Mouse (Mus musculus) kidney, embryonic 14.5 days (tissue): ENCODE measurements around the gene Sh2b1. TPM values are rescaled to one million over a fixed set of nuclear protein-coding genes. Genes with fewer than 3 reads are reported as not detected.

ENCODE experiments used
- ATAC-seq: fragments of 200-750 bp; cut with Nextera tagmentation; 2 replicates; pipeline ENCODE4 v1.8.0; 2017; ENCODE audit warnings: moderate number of reproducible peaks, mild to moderate bottlenecking, moderate TSS enrichment, moderate library complexity; ENCODE audit not compliant: low FRiP score, low TSS enrichment
- H3K27ac ChIP-seq: fragments of 300-500 bp; sonication (generic); 2 replicates; pipeline ENCODE4 v1.5.1; 2014; ENCODE audit warnings: low read depth, mild to moderate bottlenecking, low read length, moderate library complexity, mixed read lengths
- H3K27me3 ChIP-seq: fragments of 300-500 bp; sonication (generic); 2 replicates; pipeline ENCODE4 v1.6.1; 2014; ENCODE audit warnings: mild to moderate bottlenecking, low read length; ENCODE audit not compliant: control insufficient read depth, insufficient read depth
- H3K36me3 ChIP-seq: fragments of 300-500 bp; sonication (generic); 2 replicates; pipeline ENCODE4 v1.6.1; 2014; ENCODE audit warnings: low read length, mixed read lengths; ENCODE audit not compliant: control insufficient read depth, insufficient read depth
- H3K4me1 ChIP-seq: fragments of 300-500 bp; sonication (generic); 2 replicates; pipeline ENCODE4 v1.6.1; 2014; ENCODE audit warnings: low read length, mixed read lengths; ENCODE audit not compliant: control insufficient read depth, insufficient read depth
- H3K4me2 ChIP-seq: fragments of 300-500 bp; sonication (generic); replicated peaks from 2 replicates; pipeline ENCODE4 v1.6.1; 2014; ENCODE audit warnings: low read depth, mild to moderate bottlenecking, low read length
- H3K4me3 ChIP-seq: fragments of 300-500 bp; sonication (generic); 2 replicates; pipeline ENCODE4 v1.5.1; 2014; ENCODE audit warnings: mild to moderate bottlenecking, low read length
- H3K9ac ChIP-seq: fragments of 300-500 bp; sonication (generic); 2 replicates; pipeline ENCODE4 v1.6.1; 2014; ENCODE audit warnings: low read depth, mild to moderate bottlenecking, low read length, moderate library complexity
- H3K9me3 ChIP-seq: fragments of 300-500 bp; sonication (generic); 2 replicates; pipeline ENCODE4 v1.6.1; 2016; ENCODE audit warnings: low read length; ENCODE audit not compliant: control insufficient read depth
- WGBS: fragments of 180-500 bp; shearing (Covaris S2); extraction: QIAGEN DNeasy Blood & Tissue Kit; methylation state at CpG from one replicate; pipeline ENCODE4 v1.1.7; 2014; 5-methylcytosine and 5-hydroxymethylcytosine counted together
- polyA plus RNA-seq: library from polyadenylated mRNA; unstranded; fragments of >200 nt; fragmentation: Nextera tagmentation; extraction: Ambion mirVana; gene quantifications from 2 replicates; pipeline ENCODE4 v1.2.1, GENCODE M21; 2014

The Sh2b1 gene
- polyA plus RNA-seq, 1 experiment from 2014 or later: 47.1 TPM

DNA sequence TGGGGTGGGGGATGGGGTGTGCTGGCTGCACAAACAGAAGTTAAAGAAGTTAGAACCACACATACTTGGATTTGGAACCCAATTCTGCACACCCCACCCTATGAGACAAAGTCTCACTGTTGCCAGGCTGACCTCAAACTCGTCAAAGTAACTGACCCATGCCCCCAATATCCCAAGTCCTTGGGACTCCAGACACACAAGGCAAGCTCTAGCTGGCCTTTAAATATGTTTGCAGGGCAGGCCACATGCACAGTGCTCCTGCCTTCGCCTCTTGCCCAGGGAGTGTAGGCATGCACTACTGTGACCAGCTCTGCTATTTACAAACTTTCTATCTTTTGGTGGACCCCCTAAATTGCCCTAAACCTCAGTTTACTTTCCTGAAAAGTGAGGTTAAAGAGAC, 20.0 kb downstream of the Sh2b1 start:
- no peaks in the 10 kb centered on the region for H3K9me3 ChIP-seq
- H3K27ac ChIP-seq: no peak overlapping the region

GRCm38 (mm10) chr7:126453861-126454260, 21.4 kb downstream of the Sh2b1 start:
- no peaks in the 10 kb centered on the region for H3K9me3 ChIP-seq
- H3K27me3 ChIP-seq: no peaks in the 10 kb centered on the region
- no peak overlapping the region for H3K27ac ChIP-seq
- no peak overlapping the region for H3K4me2 ChIP-seq
- H3K4me1 ChIP-seq: peaks cover 7% of the 10 kb centered on the region
- H3K36me3 ChIP-seq: peaks cover under 1% of the 10 kb centered on the region; the same call in 1 of the 2 replicates
- 37% methylated on average over 7 of the region's 7 CpGs for WGBS
- no peak overlapping the region for H3K4me3 ChIP-seq
- no peak for ATAC-seq
- no peak overlapping the region for H3K9ac ChIP-seq

More for the DNA sequence above, 20.0 kb downstream of the Sh2b1 start:
- WGBS: 70% methylated on average over 2 of the region's 2 CpGs
- no peaks in the 10 kb centered on the region for H3K36me3 ChIP-seq
- no peak overlapping the region for H3K4me2 ChIP-seq
- no peak overlapping the region for H3K4me3 ChIP-seq
- ATAC-seq: no peak
- no peaks in the 10 kb centered on the region for H3K27me3 ChIP-seq
- peaks cover 10% of the 10 kb centered on the region for H3K4me1 ChIP-seq
- H3K9ac ChIP-seq: no peak overlapping the region

- no peak for ATAC-seq
- Histone ChIP-seq H3K9me3 (no peaks in the 10 kb centered on the region), H3K36me3 (peaks cover 9% of the 10 kb centered on the region; the same call in 1 of the 2 replicates), H3K27ac (no peak overlapping the region), H3K9ac (no peak overlapping the region), H3K4me2 (no peak overlapping the region), H3K27me3 (no peaks in the 10 kb centered on the region), H3K4me1 (no peaks in the 10 kb centered on the region), H3K4me3 (no peak overlapping the region)
- 88% methylated on average over 3 of the region's 3 CpGs for WGBS
Observed at GRCm38 (mm10) chr7:126452244-126452643, 23.0 kb downstream of the Sh2b1 start.

DNA sequence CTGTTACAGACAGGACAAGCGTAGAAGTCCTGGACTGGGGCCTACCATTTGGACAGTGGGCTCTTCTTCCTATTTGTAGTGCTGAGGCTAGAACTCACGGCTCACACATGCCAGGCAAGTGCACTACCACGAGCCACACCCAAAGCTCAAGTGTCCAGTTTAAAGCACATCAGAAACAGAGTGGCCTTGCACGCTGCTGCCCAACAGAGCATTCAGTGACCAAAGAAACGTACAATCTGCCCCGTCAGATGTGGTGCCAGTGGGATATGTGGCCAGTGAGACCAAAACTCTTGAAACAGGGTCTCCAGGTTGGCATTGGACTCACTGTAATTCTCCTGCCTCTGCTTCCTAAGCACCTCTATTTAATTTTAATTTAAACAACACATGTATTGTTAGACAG, 24.6 kb downstream of the Sh2b1 start:
- H3K4me1 ChIP-seq: no peaks in the 10 kb centered on the region
- no peaks in the 10 kb centered on the region for H3K9me3 ChIP-seq
- no peak overlapping the region for H3K4me3 ChIP-seq
- no peak overlapping the region for H3K4me2 ChIP-seq
- H3K36me3 ChIP-seq: peaks cover 21% of the 10 kb centered on the region; the same call in 1 of the 2 replicates
- 92% methylated on average over 6 of the region's 6 CpGs for WGBS
- no peak for ATAC-seq
- H3K9ac ChIP-seq: no peak overlapping the region
- H3K27me3 ChIP-seq: no peaks in the 10 kb centered on the region
- H3K27ac ChIP-seq: no peak overlapping the region

GRCm38 (mm10) chr7:126449991-126450390, 25.2 kb downstream of the Sh2b1 start:
- Histone ChIP-seq H3K36me3 (peaks cover 27% of the 10 kb centered on the region; the same call in 1 of the 2 replicates), H3K27ac (no peak overlapping the region), H3K4me1 (no peaks in the 10 kb centered on the region), H3K27me3 (no peaks in the 10 kb centered on the region), H3K4me2 (no peak overlapping the region), H3K9ac (no peak overlapping the region), H3K9me3 (no peaks in the 10 kb centered on the region), H3K4me3 (no peak overlapping the region)
- no peak for ATAC-seq
- WGBS: 92% methylated on average over 18 of the region's 18 CpGs

DNA sequence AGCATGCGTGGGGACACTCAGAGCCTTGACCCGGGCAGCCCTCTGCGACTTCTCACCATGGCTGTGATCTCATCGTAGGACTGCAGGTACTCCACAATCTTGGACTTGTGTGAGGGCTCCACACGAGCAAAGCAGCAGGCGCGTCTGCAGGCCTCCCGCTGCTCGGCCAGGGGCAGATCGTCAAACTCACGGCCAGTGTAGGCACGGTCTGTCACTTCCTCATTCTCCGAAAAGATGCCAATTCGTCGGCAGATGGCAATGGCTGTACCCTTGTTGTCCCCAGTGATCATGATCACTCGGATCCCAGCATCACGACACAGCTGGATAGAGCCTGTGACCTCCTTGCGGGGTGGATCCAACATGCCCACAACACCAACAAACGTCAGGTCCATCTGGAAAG, 26.7 kb downstream of the Sh2b1 start:
- Histone ChIP-seq H3K4me3 (no peak overlapping the region), H3K27me3 (no peaks in the 10 kb centered on the region), H3K9ac (no peak overlapping the region), H3K9me3 (no peaks in the 10 kb centered on the region), H3K27ac (no peak overlapping the region), H3K36me3 (peaks cover 37% of the 10 kb centered on the region), H3K4me2 (no peak overlapping the region), H3K4me1 (no peaks in the 10 kb centered on the region)
- 91% methylated on average over 19 of the region's 19 CpGs for WGBS
- ATAC-seq: no peak

- peaks cover 37% of the 10 kb centered on the region for H3K36me3 ChIP-seq
- no peak overlapping the region for H3K9ac ChIP-seq
- H3K27me3 ChIP-seq: no peaks in the 10 kb centered on the region
- 91% methylated on average over 21 of the region's 21 CpGs for WGBS
- no peaks in the 10 kb centered on the region for H3K4me1 ChIP-seq
- no peak for ATAC-seq
- H3K4me2 ChIP-seq: no peak overlapping the region
- H3K9me3 ChIP-seq: no peaks in the 10 kb centered on the region
- no peak overlapping the region for H3K4me3 ChIP-seq
- no peak overlapping the region for H3K27ac ChIP-seq
Observed at GRCm38 (mm10) chr7:126446217-126446616, 29.0 kb downstream of the Sh2b1 start.

GRCm38 (mm10) chr7:126445104-126445815, 30.0 kb downstream of the Sh2b1 start:
- no peak overlapping the region for H3K4me3 ChIP-seq
- no peak overlapping the region for H3K4me2 ChIP-seq
- peaks cover 37% of the 10 kb centered on the region for H3K36me3 ChIP-seq
- no peaks in the 10 kb centered on the region for H3K27me3 ChIP-seq
- ATAC-seq: no peak
- WGBS: 92% methylated on average over 15 of the region's 15 CpGs
- H3K9ac ChIP-seq: no peak overlapping the region
- no peaks in the 10 kb centered on the region for H3K4me1 ChIP-seq
- no peaks in the 10 kb centered on the region for H3K9me3 ChIP-seq
- H3K27ac ChIP-seq: no peak overlapping the region

DNA sequence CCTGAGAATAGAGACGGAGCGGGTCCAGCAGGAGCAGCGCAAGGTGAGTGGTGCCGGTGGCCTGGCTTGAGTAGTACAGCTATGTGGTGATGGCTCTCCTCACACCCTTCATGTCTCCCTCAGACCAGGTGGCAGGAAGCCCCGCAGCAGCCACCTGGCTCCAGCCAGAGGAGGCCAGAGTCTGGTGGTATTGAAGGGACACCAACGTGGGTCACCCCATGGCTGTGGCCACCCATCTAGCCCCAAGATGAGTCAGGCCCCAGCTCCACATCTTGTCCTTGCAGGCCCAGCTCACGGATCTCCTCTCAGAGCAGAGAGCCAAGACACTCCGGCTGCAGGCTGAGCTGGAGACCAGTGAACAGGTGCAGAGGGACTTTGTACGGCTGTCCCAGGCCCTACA, 30.7 kb downstream of the Sh2b1 start:
- Histone ChIP-seq H3K9me3 (no peaks in the 10 kb centered on the region), H3K36me3 (peaks cover 40% of the 10 kb centered on the region), H3K4me2 (no peak overlapping the region), H3K27me3 (no peaks in the 10 kb centered on the region), H3K9ac (no peak overlapping the region), H3K4me3 (no peak overlapping the region), H3K4me1 (no peaks in the 10 kb centered on the region), H3K27ac (no peak overlapping the region)
- ATAC-seq: 0 out of 2 replicates have a peak, but pooled peaks have one; percentile 30
- WGBS: 95% methylated on average over 9 of the region's 9 CpGs
